Mouse (Mus musculus) megakaryocyte-erythroid progenitor cell, adult 5-6 weeks (primary cell): ENCODE results near the gene Siva1. TPM values are rescaled to one million over a fixed set of nuclear protein-coding genes. Genes with fewer than 3 reads are reported as not detected.

Experiments
- ATAC-seq: replicated peaks from 2 replicates; pipeline ENCODE4 v1.8.0; 2016; ENCODE audit warnings: mild to moderate bottlenecking, inconsistent platforms; ENCODE audit not compliant: severe bottlenecking, poor library complexity, low FRiP score, low TSS enrichment
- total RNA-seq, 2 experiments: library from RNA; stranded (forward) in 1 of 2; stranded (reverse) in 1 of 2; fragments of 200-1000, 215-1000 nt in 1 of 2; fragments of >200 nt in 1 of 2; fragmentation: Nextera tagmentation in 1 of 2; gene quantifications; 2 replicates each; pipeline ENCODE4 v1.2.3; 2014 to 2017

Gene Siva1
- total RNA-seq (2014; fragmentation: Nextera tagmentation), result 168 and 170 TPM in 2 replicates
- 169 and 202 TPM in 2 replicates for total RNA-seq (2017)

DNA sequence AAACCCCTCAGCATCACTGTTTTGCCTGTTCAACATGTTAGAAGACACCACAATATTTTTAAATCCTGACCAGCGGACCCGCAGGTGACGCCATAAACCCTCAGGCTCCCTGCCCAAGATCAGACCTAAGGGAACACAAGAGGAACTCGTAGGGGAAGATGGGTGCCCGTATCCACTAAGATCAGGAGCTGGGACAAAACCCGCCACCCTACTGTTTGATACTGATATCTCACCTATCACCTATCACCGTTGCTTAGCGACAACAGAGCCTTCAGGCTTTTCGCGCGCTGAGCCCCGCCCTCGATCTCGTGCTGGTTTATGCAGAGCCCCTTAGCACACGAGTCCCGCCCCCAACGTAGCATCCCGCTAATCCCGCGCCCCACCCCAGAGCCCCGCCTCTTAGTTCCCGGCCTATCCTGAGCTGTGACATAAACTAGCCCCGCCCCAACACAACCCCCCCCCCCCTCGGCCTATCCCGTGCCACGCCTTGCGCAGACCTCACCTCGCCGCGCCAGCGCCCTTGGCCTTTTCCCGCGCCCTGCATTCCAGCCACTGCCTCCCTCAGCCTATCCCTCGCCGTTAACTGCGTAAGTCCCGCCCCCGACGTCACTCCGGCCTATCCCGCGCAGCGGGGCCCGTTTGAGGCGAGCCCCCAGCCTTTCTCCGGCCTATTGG, at the start of gene Siva1:
Gene Siva1 (plus strand): TSS at position 500 of the 675 bp plus-strand sequence.
- ATAC-seq, result peak; percentile 88

DNA sequence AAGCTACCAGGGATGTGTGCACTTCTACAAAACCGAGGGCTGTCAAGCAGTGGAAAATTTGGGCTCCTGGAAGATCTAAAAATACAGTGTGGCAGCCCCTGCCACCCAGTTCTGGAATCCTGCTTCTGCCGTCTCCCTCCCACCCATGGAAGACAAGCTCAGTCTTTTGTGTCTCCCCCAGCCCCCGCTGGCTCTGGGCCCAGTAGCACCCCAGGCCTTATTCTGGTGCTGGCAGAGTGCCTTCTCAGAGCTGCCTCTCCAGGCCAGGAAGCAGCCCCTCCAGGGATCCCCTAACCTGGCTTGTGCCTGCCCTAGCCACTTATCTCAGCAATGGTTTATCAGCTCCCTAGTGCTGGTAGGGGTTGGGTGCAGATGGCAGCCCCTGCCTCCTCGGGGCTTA, 49.5 kb upstream of the Siva1 start:
- ATAC-seq, result no peak; the same call in 1 of the 2 replicates

DNA sequence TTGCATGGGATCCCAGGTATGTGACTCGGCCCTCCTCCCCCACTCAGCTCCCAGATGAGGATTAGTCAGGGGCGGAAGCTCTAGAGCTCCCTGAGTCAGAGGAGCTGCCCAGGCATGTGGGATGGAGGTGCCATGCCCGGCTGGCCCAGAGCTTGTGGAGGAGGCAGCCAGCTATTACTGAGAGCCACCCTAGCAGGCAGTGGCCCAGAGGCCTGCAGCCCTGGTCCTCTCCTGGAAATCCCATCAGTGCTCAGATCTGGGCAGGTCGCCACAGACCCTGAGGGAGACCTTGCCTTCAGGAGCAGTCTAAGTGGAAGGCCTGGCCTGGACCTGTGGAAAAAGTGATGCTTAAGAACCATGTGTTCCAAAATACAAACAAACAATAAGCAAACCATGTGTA, 48.9 kb upstream of the Siva1 start:
- no peak for ATAC-seq

DNA sequence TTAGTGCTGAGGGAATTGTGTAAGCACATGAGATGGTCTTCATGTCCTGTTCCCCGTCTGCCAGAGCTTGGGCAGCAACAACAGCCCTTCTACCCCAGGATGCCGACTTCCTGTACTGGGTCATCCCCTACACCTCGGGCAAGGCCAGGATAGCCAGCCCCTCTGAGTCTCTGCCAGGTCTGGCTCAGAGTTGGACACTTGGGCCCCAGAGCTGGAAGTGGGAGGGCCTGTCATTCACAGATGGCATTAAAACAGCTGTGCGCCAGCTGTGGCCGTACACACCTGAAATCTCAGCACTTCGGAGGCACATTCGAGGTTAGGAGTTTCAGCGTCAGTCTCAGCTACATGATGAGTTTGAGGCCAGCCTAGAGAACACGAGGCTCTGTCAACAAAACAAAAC, 48.0 kb upstream of the Siva1 start:
- ATAC-seq, result no peak

DNA sequence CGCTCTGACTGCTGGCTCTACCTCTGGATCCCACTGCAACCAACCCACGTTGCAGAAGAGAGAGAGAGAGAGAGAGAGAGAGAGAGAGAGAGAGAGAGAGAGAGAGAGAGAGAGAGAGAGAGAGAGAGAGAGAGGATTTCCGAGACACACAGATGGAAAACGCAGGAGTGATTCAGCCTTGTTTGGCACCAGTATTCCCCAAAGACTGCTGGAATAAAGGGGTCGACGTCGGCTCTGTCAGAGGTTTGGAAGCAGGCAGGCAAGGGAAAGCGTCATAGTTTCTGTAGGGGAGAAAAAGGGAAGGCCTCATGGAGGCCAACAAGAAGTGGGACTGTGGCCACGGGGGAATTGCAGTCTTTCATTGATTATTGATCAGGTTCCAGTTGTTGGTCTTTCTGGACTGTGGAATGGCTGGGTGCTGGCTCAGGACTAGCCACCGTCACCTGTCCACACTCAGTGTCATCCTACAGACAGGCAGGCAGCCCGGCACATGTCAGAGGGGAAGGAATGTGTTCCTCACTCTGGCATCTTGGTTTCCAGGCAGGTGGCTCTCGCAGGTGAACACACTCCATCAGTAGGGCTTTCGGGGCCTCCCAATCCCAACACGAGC, 47.5 kb upstream of the Siva1 start:
- ATAC-seq, result no peak

DNA sequence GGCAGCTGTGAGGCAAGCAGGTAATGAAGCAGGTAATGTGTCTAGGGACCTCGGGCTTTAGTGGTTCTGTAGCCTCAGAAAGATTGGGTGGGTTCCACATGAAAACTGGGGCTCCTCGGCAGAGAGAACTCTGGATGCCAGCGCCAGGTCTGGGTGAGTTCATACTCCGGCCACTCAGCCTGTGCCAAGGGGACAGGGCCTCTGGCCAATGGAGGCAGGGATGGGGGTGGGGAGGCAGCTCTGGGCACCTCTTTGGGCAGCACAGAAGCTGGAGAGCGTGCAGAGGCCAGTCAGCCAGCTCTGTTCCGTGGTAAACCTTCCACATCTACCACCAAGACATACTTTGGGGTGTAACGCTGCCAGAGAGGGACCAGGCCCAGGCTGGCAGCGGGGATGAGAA, 46.9 kb upstream of the Siva1 start:
- ATAC-seq, result no peak

DNA sequence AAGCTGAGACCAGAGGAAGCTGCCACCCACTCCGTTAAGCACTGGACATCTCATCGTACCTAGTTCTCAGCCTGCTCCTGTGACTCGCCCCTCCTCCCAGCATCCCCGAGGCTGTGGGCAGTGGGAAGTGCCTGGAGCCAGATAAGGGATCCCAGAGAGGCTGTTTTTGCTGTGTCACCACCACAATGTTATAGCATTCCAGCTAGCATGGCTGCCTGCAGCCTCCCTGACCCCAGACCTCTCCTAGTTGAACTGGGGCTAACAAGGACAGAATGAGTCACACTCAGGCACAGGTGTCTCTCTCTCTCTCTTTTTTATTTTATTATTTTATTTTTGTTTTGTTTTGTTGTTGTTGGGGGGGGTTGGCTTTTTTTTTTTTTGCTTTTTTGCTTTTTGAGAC, 45.3 kb upstream of the Siva1 start:
- ATAC-seq, result peak; percentile 64

DNA sequence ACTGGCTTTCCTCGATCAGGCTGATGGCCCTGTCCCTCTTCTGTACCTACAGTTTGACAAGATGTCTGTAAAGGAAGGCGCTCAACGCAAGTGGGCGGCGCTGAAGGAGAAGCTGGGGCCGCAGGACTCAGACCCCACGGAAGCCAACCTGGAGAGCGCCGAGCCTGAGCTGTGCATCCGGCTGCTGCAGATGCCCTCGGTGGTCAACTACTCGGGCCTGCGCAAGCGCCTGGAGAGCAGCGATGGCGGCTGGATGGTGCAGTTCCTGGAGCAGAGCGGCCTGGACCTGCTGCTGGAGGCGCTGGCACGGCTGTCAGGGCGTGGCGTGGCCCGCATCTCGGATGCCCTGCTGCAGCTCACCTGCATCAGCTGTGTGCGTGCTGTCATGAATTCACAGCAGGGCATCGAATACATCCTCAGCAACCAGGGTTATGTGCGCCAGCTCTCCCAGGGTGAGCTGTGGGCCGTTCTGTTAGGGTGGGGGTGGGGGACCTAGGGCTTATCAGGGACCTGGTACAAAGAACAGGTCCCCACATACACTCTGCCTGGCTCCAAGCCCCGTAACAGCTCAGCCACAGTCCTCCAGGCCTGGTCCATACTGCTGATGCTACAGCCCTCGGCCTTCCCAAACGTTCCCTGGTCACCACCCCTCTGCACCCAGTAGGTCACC, 44.4 kb upstream of the Siva1 start:
- ATAC-seq, result peak; percentile 23

DNA sequence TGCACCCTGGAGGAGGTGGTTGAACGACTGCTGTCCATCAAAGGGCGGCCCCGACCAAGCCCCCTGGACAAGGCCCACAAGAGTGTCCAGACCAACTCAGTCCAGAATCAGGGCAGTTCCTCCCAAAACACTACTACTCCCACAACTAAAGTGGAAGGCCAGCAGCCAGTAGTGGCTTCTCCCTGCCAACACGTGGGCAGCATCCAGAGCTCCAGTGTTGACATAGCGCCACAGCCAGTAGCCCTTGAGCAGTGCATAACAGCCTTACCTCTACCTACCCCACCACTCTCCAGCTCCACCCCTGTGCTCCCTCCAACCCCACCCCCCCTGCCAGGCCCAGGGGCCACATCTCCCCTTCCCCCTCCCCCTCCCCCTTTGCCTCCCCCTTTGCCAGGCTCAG, 40.5 kb upstream of the Siva1 start:
- ATAC-seq, result no peak

DNA sequence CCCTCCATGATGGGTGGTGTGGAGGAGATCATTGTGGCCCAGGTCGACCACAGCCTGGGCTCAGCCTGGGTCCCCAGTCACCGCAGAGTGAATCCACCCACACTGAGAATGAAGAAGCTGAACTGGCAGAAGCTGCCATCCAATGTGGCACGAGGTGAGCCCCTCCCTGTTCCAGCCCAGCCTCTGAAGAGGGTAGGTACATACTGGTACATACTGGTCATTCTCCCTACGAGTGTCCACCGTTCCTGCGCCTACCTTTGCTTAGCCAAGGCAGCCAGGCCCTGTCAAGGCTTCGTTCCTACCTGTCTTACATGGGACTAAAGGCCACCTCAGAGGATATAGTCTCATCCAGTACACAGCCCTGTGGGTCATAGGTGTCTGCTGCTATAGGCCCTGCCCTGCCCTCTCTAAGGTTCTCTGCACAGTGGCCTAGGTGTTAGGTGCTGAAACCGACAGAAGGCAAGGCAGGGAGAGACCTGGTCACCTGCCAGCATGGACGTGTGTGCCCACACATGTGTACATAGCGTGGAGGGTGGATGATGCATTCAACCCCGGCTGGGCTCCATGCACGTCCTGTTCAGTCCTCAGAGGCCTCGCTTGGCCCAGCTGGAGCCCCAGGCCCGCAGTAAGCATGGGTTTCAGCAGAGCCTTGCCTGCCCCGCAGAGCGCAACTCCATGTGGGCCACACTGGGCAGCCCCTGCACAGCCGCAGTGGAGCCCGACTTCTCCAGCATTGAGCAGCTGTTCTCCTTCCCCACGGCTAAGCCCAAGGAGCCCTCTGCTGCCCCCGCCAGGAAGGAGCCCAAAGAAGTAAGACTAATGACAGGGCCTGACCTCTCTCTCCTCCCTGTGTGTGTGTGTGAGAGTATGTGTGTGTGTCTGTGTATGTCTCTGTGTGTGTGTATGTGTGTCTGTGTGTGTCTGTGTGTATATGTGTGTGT, 39.5 kb upstream of the Siva1 start:
- peak; percentile 60 for ATAC-seq

DNA sequence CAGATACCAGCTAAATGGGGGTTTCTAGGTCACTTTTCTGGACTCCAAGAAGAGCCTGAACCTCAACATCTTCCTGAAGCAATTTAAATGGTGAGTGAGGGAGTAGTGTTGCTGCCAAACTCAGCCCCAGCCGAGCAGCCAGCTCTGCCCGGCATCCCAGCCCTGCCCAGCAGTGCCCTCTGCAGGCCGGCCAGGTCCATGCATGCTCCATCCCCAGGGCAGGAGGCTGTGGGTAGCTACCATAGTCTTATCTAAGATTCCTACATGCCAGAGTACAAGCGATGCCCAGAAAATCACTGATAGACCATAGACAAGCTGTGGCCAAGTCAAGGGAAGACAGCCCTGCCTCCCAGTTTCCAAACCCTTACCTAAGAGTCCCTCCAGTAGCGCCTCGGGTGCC, 38.7 kb upstream of the Siva1 start:
- ATAC-seq, result peak; percentile 89

DNA sequence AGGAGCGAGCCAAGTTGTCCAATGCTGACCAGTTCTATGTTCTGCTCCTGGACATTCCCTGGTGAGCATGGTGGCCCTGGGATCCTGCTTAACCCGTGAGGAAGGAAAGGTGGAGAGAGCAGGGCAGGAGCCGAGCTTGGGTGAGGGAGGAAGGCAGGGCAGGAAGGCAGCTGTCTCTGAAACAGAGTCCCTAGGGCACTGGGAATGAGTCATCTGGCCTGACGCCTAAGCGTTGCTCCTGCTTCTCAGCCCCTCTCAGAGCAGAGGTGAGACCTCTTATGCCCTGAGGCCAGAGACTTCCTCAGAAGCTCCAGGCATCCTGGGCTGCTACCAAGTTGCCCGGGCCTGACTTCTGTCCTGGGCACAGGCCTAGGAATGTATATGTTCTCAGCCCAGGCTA, 37.5 kb upstream of the Siva1 start:
- no peak for ATAC-seq

DNA sequence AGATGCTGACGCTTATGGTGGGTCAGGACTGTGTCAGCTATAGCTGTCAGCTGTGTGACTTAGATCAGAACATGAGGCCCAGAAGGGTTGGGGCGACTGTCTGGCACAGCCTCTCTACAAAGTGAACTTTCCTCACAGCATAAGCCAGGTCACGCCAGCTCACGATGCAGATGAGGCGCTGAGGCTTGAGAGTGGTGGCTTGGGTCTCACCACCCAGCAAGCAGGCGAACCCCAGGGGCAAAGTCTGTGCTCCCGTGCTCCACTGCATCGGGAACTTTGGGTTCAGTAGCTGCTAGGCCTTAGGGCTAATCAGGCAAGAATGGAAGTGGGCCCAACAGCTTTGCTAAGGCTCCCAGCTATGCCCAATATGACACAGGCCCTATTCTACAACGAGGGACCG, 35.4 kb upstream of the Siva1 start:
- no peak for ATAC-seq

DNA sequence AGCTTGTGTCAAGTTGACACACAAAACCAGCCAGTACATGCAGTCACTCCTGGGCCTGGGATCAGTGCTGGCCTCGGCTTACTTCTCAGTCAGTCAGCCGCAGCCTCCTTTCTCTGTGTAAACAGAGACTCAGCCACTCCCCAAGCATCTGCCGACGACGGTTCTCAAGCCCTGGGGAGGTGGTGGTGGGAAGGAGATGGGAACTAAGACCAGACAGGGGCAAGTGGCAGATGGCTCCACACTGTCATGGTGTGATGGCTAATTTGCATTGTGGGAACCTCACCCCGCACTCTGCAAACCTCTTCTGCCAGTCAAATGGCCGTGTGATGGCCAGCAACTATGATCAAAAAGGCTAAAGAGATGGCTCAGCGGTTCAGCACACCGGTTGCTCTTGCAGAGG, 27.8 kb upstream of the Siva1 start:
- ATAC-seq, result no peak

DNA sequence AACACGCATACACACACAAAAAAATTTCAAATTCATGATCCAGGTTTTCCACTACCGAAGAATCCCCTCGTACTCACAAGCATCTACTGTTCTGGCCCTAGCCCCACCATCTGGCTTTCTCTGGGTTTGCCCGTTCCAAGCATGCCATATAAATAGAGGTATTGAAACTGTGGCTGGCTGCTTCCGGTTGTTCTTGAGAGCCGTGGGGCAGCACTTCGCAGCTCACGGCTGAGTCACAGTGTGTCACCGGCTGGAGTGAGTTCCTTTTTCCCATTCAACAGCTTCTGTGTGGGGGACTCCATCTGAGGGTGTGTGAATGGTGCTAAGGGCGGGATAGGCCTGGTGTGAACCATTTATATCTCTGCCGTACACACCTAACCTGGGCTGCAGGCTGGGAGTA, 27.3 kb upstream of the Siva1 start:
- no peak for ATAC-seq

DNA sequence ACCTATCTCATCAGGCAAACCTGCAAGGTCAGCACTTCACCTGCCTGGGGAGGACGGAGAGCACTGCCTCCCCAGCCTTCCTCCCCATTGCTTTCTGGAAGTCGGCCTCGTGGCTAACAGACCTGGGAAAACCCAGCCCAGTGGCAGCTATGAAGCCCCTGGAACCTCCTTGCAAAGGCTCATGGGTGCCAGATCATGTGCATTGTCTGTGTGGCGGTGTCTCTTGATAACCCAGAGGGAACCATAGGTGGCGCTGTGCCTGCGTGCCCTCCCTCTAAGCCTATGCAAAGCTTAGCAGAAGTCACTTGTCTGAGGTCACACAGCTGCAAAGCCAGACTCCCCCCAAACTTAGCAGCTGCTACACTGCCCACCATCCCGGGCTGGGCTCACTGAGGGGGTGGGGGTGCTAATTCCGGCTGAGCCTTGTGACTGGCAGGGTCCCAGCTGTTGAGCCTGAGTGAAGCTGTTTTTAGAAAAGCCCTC, 26.5 kb upstream of the Siva1 start:
- peak; percentile 76 for ATAC-seq

DNA sequence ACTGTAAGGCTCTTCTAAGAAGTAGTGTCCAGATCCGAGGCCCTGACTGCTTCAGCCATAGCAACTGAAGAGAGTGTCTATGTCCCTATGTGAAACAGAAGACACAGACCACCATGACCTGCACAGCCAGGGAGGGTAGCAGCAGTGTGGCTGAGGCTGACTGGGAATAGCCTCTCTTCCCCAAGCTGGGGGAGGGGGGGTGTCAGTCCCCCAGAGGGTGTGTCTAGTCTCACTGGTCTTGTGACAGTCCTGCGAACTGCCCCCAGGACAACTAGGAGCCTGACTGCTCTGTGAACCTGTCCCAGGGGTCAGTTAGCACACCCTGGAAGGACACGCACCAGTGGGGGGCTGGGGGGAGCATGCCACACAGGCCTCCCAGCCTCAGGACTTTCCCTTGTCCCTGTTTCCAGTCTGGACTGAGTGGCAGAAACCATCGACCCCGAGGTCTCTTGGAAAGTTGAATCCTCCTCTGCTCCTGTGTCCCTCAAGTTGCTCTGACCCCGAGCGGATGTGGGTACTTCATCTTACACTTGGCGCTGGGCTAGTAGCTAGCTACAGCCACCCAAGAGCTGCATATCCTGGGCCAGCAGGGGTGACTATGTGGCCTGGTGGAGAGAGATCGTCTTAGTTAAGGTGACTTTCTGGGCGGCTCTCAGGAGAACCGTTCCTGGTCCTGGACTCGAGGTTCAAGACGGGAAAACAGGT, 25.3 kb upstream of the Siva1 start:
- 0 out of 2 replicates have a peak, but pooled peaks have one; percentile 8 for ATAC-seq

DNA sequence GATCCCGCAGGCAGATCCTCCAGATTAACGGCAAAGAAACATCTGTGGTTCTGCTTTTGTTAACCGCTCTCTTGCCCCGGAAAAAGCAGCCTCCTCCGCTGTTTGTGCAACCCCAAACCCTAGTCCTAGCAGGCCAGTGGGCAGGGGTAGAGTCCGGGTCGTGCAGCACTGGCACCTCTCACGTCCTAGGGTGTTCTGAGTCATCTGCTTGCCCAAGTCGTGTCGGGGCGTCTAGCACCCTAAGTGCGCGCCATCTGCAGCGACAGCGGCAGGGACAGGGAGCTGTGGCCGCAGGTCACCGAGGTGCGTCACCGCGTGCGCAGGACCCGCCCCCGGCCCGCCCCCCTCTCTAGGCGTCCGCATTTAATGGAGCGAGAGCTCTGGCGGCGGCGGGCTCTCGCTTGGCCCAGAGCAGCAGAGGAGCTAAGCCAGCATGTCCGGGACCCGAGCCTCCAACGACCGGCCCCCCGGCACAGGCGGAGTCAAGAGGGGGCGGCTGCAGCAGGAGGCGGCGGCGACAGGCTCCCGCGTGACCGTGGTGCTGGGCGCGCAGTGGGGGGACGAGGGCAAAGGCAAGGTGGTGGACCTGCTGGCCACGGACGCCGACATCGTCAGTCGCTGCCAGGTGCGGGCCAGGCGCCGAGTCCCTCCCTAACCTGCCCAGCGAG, 24.7 kb upstream of the Siva1 start, which contains the start of gene Adssl1:
Gene Adssl1 (plus strand): TSS at position 360 of the 668 bp plus-strand sequence.
- ATAC-seq, result peak; percentile 27
